Mouse (Mus musculus) right cerebral cortex, adult 2 months (tissue): Measurements from ENCODE around the gene Cdk10.

Experiments
- DNase-seq, 2 experiments: peaks; one replicate each; pipeline ENCODE4 v3.0.0; 2021 to 2022; ENCODE audit warnings: low spot score in 2 of 2

The Cdk10 gene

DNA sequence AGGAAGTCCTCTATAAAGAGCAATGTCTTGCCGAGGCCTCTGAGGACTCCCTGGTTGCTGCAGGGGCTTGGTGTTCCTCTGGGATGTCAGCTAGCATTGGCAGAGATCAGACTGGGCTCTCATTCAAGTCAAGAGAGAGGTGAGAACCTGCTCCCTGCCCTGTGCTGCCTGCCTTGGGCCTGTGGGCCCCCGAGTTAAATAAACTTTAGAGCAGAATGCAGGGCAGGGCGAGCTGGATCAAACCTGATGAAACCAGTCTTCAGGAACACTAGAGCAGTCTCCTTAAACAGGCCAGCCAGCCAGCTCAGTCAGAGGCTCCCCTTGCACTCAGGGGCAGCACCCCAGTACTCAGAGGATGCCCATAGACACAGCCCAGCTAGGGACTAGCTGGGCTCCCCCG is 47.3 kb downstream of the Cdk10 start:
- DNase-seq: no peak

DNA sequence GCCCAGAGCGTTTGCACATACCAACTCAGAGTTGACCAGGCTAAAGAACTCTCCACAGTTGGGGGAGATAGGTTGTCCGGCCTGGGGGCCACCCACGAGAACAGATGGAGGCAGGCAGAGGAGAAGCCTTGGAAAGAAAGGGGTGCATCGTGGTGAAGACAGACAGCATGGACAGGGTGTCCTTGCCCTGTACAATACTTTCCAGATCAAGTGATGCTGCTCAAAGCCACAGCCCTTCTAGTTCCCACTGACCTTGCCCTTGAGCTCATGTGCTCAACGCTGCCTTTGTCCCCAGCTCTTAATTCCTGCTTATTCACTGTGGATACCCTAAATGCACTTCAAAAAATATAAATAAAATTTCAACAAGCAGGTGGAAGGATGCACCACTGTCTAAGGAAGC is 49.8 kb downstream of the Cdk10 start:
- DNase-seq: no peak

DNA sequence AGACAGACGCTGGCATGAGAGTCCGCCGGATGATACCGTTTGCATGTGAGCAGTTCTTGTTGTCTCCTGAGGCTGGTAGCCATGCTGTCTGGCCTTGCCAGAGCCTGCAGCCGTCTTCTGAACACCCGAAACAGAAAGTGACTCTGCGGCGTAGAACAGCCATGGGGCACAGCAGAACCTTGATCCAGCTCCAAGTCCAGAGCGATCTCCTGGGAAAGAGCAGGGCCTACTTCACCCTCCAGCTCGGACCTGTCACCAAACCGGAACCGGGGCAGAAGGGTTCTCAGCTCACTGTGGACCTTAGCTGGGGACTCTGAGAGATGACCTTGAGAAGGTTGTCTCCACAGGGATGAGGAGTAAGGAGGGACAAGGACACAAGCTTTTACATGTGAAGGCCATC is 50.5 kb downstream of the Cdk10 start:
- no peak for DNase-seq

DNA sequence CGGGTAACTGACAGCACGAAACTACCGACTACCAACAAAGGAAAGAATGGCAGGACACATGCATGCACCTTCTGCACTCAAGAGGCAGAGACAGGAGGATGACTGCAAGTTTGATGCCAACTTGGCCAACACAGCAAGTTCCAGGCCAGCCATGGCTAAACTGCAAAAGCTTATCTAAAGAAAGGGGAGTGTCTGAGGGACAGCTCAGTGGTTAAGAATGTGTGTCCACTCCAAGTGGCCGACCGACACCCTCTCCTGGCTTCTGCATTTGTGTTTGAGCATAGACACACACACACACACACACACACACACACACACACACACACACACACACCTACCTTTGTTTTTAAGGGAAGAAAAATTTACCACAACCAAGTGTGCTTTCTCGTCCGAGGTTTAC is 53.8 kb downstream of the Cdk10 start:
- DNase-seq: no peak

DNA sequence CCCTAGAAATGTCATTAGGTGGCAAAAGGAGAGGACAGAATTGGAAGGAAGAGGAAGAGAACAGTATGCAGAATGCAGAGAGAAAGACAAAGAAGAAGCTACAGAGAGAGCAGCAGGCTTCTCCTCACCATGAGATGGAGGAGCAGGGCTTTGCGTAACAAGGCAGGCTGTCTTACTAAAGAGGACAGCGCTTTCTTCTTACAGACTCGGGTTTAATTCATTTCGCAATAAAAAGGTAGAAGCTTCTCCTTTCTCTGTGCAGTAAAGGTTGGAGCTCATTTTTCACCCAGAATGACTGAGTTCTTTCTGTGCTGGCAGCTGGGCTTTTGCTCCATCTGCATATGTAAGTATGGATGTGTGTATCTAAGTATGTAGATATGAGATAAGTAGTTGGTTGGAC is 55.2 kb downstream of the Cdk10 start:
- no peak for DNase-seq

DNA sequence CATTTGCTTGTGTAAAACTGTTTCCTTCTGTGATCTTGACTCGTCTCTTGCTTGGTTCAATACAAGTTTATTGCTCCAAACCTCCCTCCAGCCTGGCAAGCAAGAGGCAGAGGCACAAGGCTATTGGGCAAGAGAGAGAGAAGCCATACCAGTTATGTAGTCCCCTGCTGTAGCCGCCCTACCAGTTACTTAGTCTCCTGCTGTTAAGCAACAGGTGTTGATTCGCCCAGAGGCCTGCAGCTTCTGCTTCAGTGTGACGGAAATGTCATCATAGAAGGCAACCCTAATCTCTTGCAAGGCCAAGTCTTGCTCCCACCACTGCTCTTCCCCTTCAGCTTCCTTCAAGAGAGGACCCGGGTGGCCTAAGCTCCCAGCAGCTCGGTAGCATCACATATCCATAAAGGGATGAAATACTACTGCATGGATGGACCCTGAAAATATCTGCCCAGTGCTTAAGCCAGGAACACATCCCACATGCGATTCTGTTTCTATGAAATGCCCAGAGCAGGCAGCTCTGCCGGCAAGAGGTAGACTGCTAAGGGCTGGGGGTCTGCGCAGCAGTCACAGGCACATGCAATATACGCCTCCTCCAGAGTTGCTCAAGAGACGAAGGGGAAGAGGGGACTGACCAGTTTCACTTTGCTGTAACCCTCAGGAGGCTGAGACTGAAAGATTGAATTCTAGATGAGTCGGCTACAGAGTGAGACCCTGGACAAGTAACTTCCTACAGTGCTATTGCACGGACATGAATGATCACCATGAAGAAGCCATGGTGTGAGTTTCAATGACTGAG is 55.9 kb downstream of the Cdk10 start:
- no peak for DNase-seq
